Mouse (Mus musculus): ENCODE results near the gene Cep41.

- no peak for TF ChIP-seq CTCF (IDR thresholded peaks at IDR 0.05; ENCODE audit: borderline replicate concordance, control insufficient read depth, extremely low read depth, insufficient read depth, low read length, poor library complexity)
- TF ChIP-seq POLR2A (IDR thresholded peaks at IDR 0.05; ENCODE audit: control insufficient read depth, extremely low read depth, insufficient read depth, low read length, poor library complexity) = no peak
Observed at GRCm38 (mm10) chr6:30654402-30654859, 39.1 kb downstream of the Cep41 start.
